Mouse (Mus musculus) kidney, postnatal 0 days (tissue): ENCODE measurements around the gene Eomes. TPM values are rescaled to one million over a fixed set of nuclear protein-coding genes. Genes with fewer than 3 reads are reported as not detected.

Source experiments
- ATAC-seq: fragments of 200-750 bp; cut with Nextera tagmentation; replicated peaks from 2 replicates; pipeline ENCODE4 v1.8.0; 2017; ENCODE audit warnings: low read depth, moderate number of reproducible peaks, moderate TSS enrichment, moderate library complexity; ENCODE audit not compliant: low FRiP score
- DNase-seq: peaks from one replicate; pipeline ENCODE4 v3.0.0-alpha.2; 2016; ENCODE audit warnings: low spot score
- H3K27ac ChIP-seq: fragments of 300-500 bp; sonication (generic); 2 replicates; pipeline ENCODE4 v1.5.1; 2014; ENCODE audit warnings: mild to moderate bottlenecking
- H3K27me3 ChIP-seq: fragments of 300-500 bp; sonication (generic); 2 replicates; pipeline ENCODE4 v1.6.1; 2014; ENCODE audit warnings: low read length, mixed read lengths; ENCODE audit not compliant: insufficient read depth
- H3K36me3 ChIP-seq: fragments of 300-500 bp; sonication (generic); 2 replicates; pipeline ENCODE4 v1.6.1; 2014; ENCODE audit warnings: low read length, mixed read lengths; ENCODE audit not compliant: insufficient read depth
- H3K4me1 ChIP-seq: fragments of 300-500 bp; sonication (generic); replicated peaks from 2 replicates; pipeline ENCODE4 v1.6.1; 2014; ENCODE audit warnings: antibody characterized with exemption, low read length, mixed read lengths; ENCODE audit not compliant: insufficient read depth
- H3K4me2 ChIP-seq: fragments of 300-500 bp; sonication (generic); 2 replicates; pipeline ENCODE4 v1.6.1; 2014; ENCODE audit warnings: mild to moderate bottlenecking, low read length, moderate library complexity, mixed read lengths
- H3K4me3 ChIP-seq: fragments of 300-500 bp; sonication (generic); replicated peaks from 2 replicates; pipeline ENCODE4 v1.5.1; 2014; ENCODE audit warnings: low read depth, low read length
- H3K9ac ChIP-seq: fragments of 300-500 bp; sonication (generic); 2 replicates; pipeline ENCODE4 v1.6.1; 2014; ENCODE audit warnings: low read depth, low read length
- H3K9me3 ChIP-seq: fragments of 300-500 bp; sonication (generic); replicated peaks from 2 replicates; pipeline ENCODE4 v1.6.1; 2016; ENCODE audit warnings: low read length, inconsistent platforms, mixed read lengths
- CTCF ChIP-seq: IDR thresholded peaks from 2 replicates; pipeline ENCODE4 v1.5.1; 2016; ENCODE audit warnings: antibody characterized with exemption, low read depth, mild to moderate bottlenecking, moderate library complexity
- WGBS: fragments of 180-500 bp; shearing (Covaris S2); extraction: QIAGEN DNeasy Blood & Tissue Kit; methylation state at CpG from one replicate; pipeline ENCODE4 v1.1.7; 2014; 5-methylcytosine and 5-hydroxymethylcytosine counted together
- polyA plus RNA-seq: library from polyadenylated mRNA; unstranded; fragments of >200 nt; fragmentation: Nextera tagmentation; extraction: Ambion mirVana; gene quantifications from 2 replicates; pipeline ENCODE4 v1.2.1, GENCODE M21; 2015

Eomes gene
- polyA plus RNA-seq, 1 experiment from 2014 or later: not detected

DNA sequence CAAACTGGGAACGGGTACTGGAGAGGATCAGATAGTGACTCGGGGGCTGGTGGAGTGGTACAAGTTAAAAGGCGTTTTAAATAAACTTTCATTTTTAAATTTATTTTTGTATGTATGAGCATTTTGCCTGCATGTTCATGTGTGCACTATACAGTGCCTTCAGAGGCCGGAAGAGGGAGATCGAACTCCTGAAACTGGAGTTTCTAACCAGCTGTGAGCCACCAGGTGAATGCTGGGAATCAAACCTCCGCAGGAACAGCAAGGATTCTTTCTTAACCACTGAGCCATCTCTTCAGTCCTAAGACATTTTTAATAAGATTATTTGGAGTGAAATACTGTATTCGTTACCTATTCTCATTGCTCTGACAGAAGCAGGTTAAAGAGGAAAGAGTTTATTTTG lies 20.0 kb downstream of the Eomes start:
- no peak for TF ChIP-seq CTCF
- 72% methylated on average over 7 of the region's 7 CpGs for WGBS
- no peak for DNase-seq

DNA sequence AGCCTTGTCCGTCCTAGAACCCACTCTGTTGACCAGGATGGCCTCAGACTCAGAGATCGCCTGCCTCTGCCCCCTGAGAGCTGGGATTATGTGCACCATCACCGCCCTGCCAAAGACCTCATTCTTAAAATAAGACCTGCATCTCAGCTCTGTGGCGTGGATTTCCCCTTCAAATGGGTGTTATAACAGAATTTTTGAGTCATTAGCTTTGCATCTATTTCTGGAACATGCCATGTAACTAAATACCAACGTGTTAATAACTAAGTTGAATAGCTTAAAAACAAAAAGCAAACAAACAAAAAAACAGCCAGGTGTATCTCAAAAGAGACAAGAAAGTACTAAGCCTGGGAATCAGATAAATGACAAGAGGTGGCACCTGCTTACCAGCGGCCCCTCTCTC lies 23.0 kb downstream of the Eomes start:
- H3K27me3 ChIP-seq: no peaks in the 10 kb centered on the region
- 68% methylated on average over 6 of the region's 6 CpGs for WGBS
- DNase-seq: no peak
- ATAC-seq: no peak
- no peak overlapping the region for H3K9ac ChIP-seq
- no peaks in the 10 kb centered on the region for H3K9me3 ChIP-seq
- H3K4me3 ChIP-seq: no peak overlapping the region
- H3K4me1 ChIP-seq: no peaks in the 10 kb centered on the region
- no peak overlapping the region for H3K27ac ChIP-seq
- TF ChIP-seq CTCF: no peak
- H3K4me2 ChIP-seq: no peak overlapping the region
- no peaks in the 10 kb centered on the region for H3K36me3 ChIP-seq

More for the DNA sequence above, 20.0 kb downstream of the Eomes start:
- no peaks in the 10 kb centered on the region for H3K27me3 ChIP-seq
- no peak overlapping the region for H3K27ac ChIP-seq
- no peak overlapping the region for H3K9ac ChIP-seq
- no peaks in the 10 kb centered on the region for H3K36me3 ChIP-seq
- H3K4me3 ChIP-seq: no peak overlapping the region
- no peak overlapping the region for H3K4me2 ChIP-seq
- no peaks in the 10 kb centered on the region for H3K9me3 ChIP-seq
- H3K4me1 ChIP-seq: no peaks in the 10 kb centered on the region
- no peak for ATAC-seq

DNA sequence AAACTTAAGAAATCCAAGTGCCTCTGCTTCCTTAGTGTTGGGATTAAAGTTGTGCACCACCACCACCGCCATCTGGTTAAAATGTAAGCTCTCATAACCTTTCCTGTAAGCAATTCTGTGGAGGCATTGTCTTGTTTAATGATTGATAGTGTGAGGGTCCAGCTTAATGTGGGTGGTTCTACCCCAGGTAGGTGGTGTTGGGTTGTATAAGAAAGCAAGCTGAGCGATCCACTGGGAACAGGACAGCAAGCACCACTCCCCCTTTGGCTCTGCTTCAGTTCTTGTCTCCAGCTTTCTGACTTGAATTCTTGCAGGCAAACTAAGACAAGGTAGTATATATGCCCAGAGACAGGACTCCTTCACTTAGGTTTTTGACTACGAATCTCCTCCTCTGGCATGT lies 26.6 kb downstream of the Eomes start:
- no peak for TF ChIP-seq CTCF
- H3K27me3 ChIP-seq: no peaks in the 10 kb centered on the region
- ATAC-seq (peak; percentile 37; the same call in 1 of the 2 replicates), DNase-seq (no peak)
- H3K4me3 ChIP-seq: no peak overlapping the region
- no peak overlapping the region for H3K9ac ChIP-seq
- peak overlapping the region; percentile 48 for H3K27ac ChIP-seq
- 59% methylated on average over 3 of the region's 3 CpGs for WGBS
- peaks cover 12% of the 10 kb centered on the region; the same call in 1 of the 2 replicates for H3K4me1 ChIP-seq
- no peaks in the 10 kb centered on the region for H3K9me3 ChIP-seq
- no peaks in the 10 kb centered on the region for H3K36me3 ChIP-seq
- no peak overlapping the region for H3K4me2 ChIP-seq

DNA sequence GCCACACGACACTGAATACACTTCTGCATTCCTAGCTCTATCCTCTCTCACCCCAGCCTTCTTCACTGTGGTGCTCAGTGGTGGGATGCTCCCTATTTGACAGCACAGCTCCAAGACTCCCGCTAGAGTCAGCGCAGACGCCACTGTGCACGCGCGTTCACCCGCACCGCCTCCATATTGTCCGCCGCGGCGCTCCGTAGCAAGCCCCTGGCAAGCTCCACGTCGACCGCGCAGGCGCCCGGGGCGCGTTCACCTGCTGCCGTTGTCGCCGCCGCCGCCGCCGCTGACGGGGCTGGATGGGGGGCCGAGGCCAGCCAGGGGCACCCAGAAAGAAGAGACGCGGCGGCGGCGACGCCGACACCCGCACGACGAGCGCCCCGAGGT lies 28.0 kb downstream of the Eomes start, which contains the start of gene Golga4:
Golga4 (plus strand) TSS at position 248 of the 384 bp plus-strand sequence.
- WGBS: under 1% methylated on average over 40 of the region's 43 CpGs

DNA sequence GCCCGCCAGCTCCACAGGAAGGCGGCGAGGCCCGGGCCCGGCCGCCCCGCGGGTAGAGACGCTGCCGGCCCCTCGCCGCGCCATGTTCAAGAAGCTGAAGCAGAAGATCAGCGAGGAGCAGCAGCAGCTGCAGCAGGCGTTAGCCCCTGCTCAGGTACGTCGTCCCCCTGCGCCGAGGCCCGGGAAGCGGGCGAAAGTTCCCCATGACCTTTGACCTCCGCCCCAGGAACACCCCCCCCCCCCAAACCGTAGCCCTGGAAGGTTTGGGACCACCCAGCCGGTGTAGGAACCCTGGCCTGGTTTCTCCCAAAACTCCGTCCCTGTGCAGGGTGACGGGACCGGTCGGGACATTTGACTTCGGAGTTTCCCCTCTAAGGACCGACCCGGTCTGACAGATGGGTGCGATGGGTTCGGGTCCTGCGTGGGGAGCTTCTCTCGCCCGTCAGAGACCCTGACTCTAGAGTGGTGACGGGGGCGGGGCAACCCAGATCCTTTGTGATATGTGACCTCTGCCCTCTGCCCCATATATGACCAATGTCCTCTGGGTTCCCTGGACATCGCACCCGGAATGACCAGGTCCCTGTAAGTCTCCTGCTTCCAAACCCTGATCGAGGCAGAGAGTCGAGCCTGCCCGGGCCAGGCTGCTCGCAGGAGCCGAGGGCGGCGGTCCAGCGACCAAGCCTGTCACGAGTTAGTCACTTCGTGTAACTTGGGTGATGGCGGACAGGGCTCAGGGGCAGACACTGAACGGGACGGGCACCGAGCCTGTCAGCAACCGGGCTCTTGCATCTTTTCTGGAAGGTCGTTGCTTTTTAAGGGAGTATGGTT lies 28.6 kb downstream of the Eomes start:
- no peak for TF ChIP-seq CTCF
- ATAC-seq (peak; percentile 42), DNase-seq (peak; percentile 53)
- no peaks in the 10 kb centered on the region for H3K36me3 ChIP-seq
- no peaks in the 10 kb centered on the region for H3K27me3 ChIP-seq
- H3K27ac ChIP-seq: peak overlapping the region; percentile 91
- H3K9me3 ChIP-seq: no peaks in the 10 kb centered on the region
- peak overlapping the region; percentile 89 for H3K9ac ChIP-seq
- H3K4me2 ChIP-seq: peak overlapping the region; percentile 86
- under 1% methylated on average over 56 of the region's 57 CpGs for WGBS
- H3K4me1 ChIP-seq: peaks cover 20% of the 10 kb centered on the region; the same call in 1 of the 2 replicates
- peak overlapping the region; percentile 88 for H3K4me3 ChIP-seq

More for the DNA sequence above, 28.0 kb downstream of the Eomes start, which contains the start of gene Golga4:
- Histone ChIP-seq H3K27me3 (no peaks in the 10 kb centered on the region), H3K9me3 (no peaks in the 10 kb centered on the region), H3K4me1 (peaks cover 17% of the 10 kb centered on the region; the same call in 1 of the 2 replicates), H3K27ac (peak within 1 kb of the TSS; percentile 91), H3K4me3 (peak within 1 kb of the TSS; percentile 88), H3K36me3 (no peaks in the 10 kb centered on the region), H3K4me2 (peak within 1 kb of the TSS; percentile 86), H3K9ac (peak within 1 kb of the TSS; percentile 89)
- TF ChIP-seq CTCF: no peak
- DNase-seq (peak; percentile 93), ATAC-seq (peak; percentile 73)

DNA sequence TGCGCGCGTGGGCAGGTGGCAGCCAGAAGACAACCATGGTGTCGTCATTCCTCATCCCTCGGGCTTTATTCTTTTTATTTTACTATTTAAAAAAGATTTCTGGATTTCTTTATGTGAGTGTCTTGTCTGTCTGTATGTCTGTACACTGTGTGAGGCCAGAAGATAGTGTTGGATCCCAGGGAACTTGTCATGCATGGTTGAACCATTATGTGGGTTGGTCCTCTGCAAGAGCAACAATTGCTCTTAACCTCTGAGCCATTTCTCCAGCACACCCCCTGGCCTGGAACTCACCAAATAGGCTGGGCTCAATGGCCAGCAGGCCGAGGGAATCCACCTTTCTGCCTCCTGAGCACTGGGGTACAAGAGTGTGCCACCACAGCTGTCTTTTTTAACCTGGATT lies 29.5 kb downstream of the Eomes start:
- Histone ChIP-seq H3K4me1 (peaks cover 20% of the 10 kb centered on the region; the same call in 1 of the 2 replicates), H3K4me3 (peak overlapping the region; percentile 88), H3K27me3 (no peaks in the 10 kb centered on the region), H3K27ac (peak overlapping the region; percentile 91), H3K36me3 (no peaks in the 10 kb centered on the region), H3K9me3 (no peaks in the 10 kb centered on the region), H3K9ac (no peak overlapping the region; the same call in 1 of the 2 replicates), H3K4me2 (peak overlapping the region; percentile 86)
- ATAC-seq (peak; percentile 70; the same call in 1 of the 2 replicates), DNase-seq (no peak)
- TF ChIP-seq CTCF: no peak
- 55% methylated on average over 6 of the region's 6 CpGs for WGBS
